Mouse (Mus musculus) left cerebral cortex, postnatal 36 days (tissue): Measurements from ENCODE around the gene Gm28576. TPM values are rescaled to one million over a fixed set of nuclear protein-coding genes. Genes with fewer than 3 reads are reported as not detected.
"Not testable (repeated sequence)": the region's sequence is repeated elsewhere in the genome, so short reads cannot be mapped to it uniquely, and the experiment has no call there.

ENCODE experiments used
- DNase-seq, 2 experiments: peaks; one replicate each; pipeline ENCODE4 v3.0.0; 2021 to 2022; ENCODE audit warnings: low spot score in 2 of 2, mixed read lengths in 1 of 2
- intact Hi-C: fragments of 180-260 bp; cut with DNase I; formaldehyde crosslinking; loops from one replicate; pipeline ENCODE4 v1.15.1; 2025
- total RNA-seq, 2 experiments: library from RNA; stranded (reverse); gene quantifications; 2 replicates each; pipeline ENCODE4 v1.2.3; 2021

Gene Gm28576
- total RNA-seq = not detected

- intact Hi-C loops, DNase-seq: not testable (repeated sequence)
These were observed at the start of gene Gm28576 for GRCm38 (mm10) chrY:7722641-7723040. Gene Gm28576 (plus strand): TSS chrY:7722941.

Other genes starting within 250 kb of the Gm28576 start
- under 1 TPM in 1 of 2 experiments, not detected in 1; 0.11 TPM for gene Gm20826, start 84.5 kb upstream of the Gm28576 start, total RNA-seq